Mouse (Mus musculus): Measurements from ENCODE around the gene Mettl7b.
"Not testable (repeated sequence)": the region's sequence is repeated elsewhere in the genome, so short reads cannot be mapped to it uniquely, and the experiment has no call there.

Gene Mettl7b

DNA sequence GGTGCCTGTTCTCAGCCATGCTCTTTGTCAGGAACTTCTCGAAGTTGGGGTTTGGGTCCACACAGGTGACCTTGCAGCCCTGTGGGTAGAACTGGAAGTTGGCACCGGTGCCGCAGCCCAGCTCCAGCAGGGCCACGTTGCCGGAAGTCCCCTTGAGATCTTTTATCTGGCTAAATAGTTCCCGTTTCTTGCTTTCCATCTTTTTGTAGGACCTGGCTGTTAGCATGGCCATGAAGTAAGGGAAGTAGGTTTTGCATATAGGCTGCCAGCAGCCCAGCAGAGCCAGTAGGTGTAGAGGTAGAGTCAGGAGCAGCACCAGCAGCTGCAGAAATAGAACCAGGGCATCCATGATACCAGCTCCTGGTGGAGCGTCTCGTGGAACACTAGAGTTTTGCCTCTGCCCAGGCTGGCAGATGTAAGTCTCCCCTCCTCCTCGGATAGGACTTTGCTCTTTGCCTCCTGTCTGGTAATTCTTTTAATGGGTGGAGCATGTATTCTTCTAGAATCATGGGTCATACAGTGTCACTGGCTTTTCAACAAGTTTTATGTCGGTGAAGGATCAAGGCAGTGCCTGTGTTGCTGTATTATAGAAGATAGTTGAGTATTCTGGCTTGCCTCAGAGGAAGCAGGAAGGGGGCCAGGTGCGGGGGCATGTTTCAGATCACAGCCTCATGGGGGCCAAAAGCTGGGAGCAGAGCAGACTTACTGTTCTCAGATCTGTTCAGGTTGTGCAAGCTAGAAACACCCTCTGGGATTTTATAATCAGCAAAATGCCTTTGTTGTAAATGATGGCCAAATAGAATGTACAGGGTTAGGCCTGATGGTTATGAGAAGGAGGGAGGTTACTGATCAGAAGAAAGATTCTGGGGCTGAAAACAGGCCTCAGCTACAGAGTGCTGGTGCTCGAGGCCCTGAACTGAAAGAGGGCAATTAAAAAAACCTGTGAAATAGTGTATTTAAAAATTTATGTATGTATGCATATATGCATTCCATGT is at the start of gene Mettl7b:
Gene Mettl7b (minus strand): TSS at position 399 of the 995 bp plus-strand sequence.
- no peak for DNase-seq (ENCODE audit: low spot score)

DNA sequence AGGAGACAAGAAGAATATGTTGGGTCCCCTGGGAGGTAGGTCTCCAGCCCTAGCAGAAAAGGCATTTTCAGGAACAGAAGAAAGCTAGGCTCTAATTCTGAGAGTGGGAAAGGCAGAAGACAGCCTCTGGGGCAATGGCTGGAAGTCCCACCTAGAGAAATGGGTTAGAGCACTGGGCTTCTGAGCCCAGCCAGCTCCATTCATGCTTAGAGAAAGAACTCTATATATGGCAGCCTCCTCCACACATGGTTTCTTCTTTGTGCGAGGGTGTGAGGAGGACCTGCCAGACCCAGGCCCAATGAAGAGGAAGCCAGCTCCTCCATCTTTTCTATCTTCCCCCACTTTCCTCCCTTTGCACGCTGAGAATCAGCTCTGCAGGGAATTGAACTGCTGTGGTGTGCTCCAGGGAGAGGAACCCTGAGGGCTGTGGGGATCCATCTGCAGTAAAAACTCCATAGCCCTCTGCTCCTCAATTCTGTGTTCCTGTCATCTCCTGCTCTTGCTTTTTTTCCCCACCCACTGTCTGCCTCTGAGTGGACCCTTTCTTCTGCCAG is 49.6 kb upstream of the Mettl7b start, which contains the start of gene Olfr763:
Gene Olfr763 (plus strand): TSS at position 504 of the 554 bp plus-strand sequence.
- DNase-seq (ENCODE audit: low spot score): no peak

- DNase-seq (ENCODE audit: low spot score): no peak
Observed at GRCm38 (mm10) chr10:129004032-129004920, 43.5 kb upstream of the Mettl7b start.

DNA sequence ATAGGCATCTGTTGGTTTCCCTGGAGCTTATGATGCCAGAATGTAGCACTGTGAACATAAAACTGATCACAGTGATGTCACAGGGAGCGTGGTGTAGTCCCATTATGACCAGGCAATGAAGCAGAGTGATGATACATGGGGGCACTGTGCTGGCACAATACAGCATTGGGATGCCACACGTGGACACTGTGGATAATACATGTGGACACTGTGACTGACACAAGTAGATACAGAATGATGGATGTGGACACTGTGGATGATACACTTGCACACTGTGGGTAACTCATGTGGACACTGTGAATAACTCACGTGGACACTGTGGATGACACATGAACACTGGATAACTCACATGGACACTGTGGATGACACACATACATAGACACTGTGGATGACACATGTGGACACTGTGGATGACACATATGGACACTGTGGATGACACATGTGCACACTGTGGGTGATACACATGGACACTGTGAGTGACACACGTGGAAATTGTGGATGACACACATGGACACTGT is 35.8 kb upstream of the Mettl7b start:
- no peak for DNase-seq (ENCODE audit: low spot score)

GRCm38 (mm10) chr10:128995796-128996195 is 35.0 kb upstream of the Mettl7b start:
- DNase-seq (ENCODE audit: low spot score): no peak

DNA sequence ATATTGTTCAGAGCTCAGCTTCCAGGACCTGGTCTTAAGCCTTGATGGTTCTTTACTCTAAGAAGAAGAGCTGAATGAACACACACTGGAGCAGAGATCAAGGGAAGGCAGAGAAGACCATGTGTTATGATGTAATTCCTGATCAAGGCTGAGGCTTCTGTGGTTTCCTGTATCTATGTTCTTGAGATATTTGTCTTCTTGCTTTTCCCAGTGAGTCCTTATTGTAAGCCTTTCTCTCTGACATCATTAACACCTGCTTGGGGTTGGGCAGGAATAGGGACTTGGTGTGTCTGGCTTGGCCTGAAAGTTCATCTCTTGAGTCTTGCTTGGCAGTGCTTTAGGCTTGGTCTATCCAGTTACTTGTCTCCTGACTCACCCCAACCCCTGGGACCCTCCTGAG is 30.2 kb upstream of the Mettl7b start:
- DNase-seq (ENCODE audit: low spot score): no peak

DNA sequence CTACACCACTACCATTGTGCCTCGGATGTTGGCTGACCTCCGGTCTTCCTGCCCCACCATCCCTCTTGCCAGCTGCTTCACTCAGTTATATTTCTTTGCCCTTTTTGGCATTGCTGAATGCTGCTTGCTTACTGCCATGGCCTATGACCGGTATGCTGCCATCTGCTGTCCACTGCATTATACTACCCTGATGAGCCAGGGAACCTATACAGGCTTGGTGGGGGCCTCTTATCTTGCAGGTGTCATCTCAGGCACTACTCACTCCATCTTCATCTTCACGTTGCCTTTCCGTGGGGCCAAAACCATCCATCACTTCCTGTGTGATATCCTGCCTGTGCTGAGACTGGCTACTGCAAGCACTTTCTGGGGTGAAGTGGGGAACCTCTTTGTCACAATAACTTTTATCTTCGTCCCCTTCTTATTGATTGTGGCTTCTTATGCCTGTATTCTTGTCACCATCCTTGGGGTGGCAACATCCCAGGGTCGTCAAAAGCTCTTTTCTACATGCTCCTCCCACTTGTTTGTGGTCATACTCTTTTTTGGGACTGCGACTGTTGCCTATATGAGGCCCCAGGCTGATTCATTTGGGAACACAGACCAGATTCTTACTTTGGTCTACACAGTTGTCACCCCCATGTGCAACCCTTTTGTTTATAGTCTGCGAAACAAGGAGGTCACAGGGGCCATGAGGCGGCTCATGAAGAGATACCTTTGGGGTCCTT is 29.5 kb upstream of the Mettl7b start:
- not testable (repeated sequence) for DNase-seq (ENCODE audit: low spot score)

- DNase-seq (ENCODE audit: low spot score): not testable (repeated sequence)
Observed at GRCm38 (mm10) chr10:128989131-128989530, 28.3 kb upstream of the Mettl7b start, which contains the start of gene Olfr9. TSS of gene Olfr9 (plus strand) at chr10:128989431.

GRCm38 (mm10) chr10:128980644-128981365 is 20.0 kb upstream of the Mettl7b start:
- DNase-seq (ENCODE audit: low spot score): no peak

- DNase-seq (ENCODE audit: low spot score): no peak
Observed at GRCm38 (mm10) chr10:128977522-128978114, 16.8 kb upstream of the Mettl7b start.

DNA sequence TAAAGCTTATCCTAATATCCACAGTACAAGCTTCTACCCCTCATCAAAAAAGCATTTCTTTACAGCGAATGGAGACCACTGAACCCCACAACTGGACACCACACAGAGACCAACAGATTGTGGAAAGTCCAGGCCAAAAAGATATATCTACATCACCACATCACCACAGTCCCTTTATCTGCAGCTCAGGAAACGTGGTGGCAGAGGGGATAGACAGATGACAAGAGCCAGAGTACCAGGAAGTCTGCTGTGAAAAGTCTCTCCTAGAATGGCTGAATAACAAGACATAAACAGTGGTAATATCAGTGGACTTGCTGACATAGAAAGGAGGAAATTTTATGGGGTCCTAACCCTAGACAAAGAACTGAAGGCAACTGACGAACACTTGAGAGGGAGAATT is 15.6 kb upstream of the Mettl7b start:
- DNase-seq (ENCODE audit: low spot score): no peak

DNA sequence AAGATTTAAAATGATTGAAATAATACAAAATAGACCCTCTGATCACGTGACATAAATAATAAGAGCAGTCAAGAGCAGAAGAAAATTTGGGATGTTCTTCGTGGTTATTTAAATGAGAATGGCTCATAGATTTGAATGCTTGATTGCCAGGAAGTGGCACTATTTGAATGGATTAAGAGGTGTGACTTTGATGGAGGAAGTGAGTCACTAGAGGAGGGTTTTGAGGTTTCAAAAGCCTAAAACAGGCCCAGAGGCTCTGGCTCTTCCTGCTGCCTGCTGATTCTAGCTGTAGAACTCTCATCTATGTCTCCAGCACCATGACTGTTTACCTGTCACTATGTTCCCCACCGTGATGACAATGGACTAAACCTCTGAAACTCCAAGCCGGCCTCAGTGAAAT is 12.1 kb upstream of the Mettl7b start:
- DNase-seq (ENCODE audit: low spot score): no peak

GRCm38 (mm10) chr10:128970740-128971250 is 10.0 kb upstream of the Mettl7b start:
- DNase-seq (ENCODE audit: low spot score): no peak

DNA sequence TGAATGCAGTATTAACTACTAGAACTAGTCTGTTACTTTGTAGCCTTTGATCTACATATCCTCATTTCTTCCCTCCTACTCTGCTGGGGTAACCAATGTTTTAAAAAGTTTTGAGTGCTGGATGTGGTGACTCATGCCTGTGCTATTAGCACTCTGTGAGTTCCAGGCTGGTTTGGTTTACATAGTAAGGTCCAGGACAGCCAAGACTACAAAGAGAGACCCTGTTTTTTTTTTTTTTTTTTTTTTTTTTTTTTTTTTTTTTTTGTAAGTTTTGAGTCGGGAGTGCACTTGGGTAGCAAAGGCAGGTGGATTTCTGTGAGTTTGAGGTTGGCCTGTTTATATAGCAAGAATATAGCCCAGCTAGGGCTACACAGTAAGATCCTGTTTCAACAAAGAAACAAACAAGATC is 7.6 kb upstream of the Mettl7b start:
- no peak for DNase-seq (ENCODE audit: low spot score)

- no peak for DNase-seq (ENCODE audit: low spot score)
Observed at GRCm38 (mm10) chr10:128965871-128966270, 5.1 kb upstream of the Mettl7b start.

GRCm38 (mm10) chr10:128964961-128965360 is 4.2 kb upstream of the Mettl7b start:
- no peak for DNase-seq (ENCODE audit: low spot score)

DNA sequence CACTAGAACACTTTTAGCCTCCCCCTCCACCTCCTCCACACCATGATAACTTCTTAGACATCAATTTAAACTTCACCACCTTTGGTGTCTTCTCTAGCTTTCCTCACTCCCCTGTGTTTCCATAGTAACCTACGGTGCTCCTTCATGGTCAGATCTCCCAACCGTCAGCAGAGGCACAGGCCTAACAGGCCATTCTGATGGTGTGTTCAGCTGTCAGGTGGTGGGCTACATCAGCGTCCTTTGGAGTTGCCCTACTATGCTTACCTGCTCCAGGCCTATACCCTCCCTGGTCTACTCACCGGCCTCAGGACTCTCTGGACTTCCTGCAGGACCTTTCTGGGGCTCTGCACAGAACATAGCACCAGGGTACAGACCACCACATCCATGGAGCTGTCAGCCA is 646 bp downstream of the Mettl7b start:
- no peak for DNase-seq (ENCODE audit: low spot score)

DNA sequence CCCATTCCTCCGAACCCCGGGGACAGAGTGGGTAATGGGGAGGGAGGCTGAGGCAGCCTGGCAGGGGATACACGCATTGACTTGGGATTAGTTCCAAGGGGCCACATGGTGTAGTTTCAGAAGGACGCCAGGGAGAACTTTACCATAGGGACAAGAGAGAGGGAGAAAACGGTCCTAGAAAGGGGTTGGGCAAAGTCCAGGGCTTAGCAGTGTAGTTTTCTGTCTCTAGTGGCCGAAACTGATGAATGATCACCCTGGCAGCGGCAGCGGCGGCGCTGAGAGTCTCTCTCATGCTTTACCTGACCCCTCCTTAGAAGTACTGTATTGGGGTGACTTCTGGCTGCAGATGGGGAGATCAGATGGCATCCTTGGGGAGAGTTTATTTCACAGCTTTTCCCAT is 2.4 kb downstream of the Mettl7b start:
- DNase-seq (ENCODE audit: low spot score): no peak

DNA sequence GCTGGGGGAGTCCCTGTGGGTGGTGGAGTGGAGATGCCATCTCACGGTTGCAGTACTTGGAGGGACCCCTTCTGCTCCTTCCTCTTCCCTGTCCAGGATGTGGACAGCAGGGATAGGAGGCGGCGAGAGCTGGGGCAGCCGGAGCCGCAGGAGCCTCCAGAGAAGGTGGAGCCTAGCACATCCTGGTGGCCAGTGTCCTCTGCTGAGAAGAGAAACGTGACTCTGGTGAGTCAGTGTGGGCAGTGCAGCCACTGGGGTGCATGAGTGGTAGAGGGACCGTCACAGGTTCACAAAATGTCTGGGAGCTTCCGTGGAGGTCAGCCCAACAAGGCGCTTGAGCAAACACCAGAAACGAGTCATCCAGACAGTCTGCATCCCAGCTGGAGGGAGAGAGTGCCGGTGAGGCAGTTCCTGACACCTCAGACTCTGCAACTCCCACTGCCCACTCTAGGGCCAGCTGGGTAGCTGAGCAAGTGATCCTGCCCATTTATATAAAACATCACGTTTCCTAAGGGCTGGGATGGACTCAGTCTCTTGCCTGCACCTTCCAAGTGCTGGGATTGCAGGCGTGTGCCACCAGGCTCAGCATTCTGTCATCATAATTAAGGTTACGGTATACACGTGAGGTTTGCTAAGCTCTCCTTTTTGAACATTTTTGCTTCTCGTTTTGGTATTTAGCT is 10.4 kb downstream of the Mettl7b start:
- no peak for DNase-seq (ENCODE audit: low spot score)
